Mouse (Mus musculus): ENCODE results near the gene Ascc1.
"Not testable (repeated sequence)": the region's sequence is repeated elsewhere in the genome, so short reads cannot be mapped to it uniquely, and the experiment has no call there.

Gene Ascc1

GRCm38 (mm10) chr10:59977141-59977540, 25.5 kb upstream of the Ascc1 start:
- intact Hi-C loops (cut with DNase I): no loop called here

GRCm38 (mm10) chr10:59977715-59978343, 24.8 kb upstream of the Ascc1 start:
- intact Hi-C loops (cut with DNase I): no loop called here

GRCm38 (mm10) chr10:59978401-59978800, 24.2 kb upstream of the Ascc1 start:
- intact Hi-C loops (cut with DNase I): no loop called here

- intact Hi-C loops (cut with DNase I): no loop called here
These were observed 23.5 kb upstream of the Ascc1 start for GRCm38 (mm10) chr10:59978873-59979743.

- intact Hi-C loops (cut with DNase I): no loop called here
These were observed 21.8 kb upstream of the Ascc1 start for GRCm38 (mm10) chr10:59980815-59981244.

GRCm38 (mm10) chr10:59981336-59981735, 21.3 kb upstream of the Ascc1 start:
- intact Hi-C loops (cut with DNase I): no loop called here

GRCm38 (mm10) chr10:59981792-59982191, 20.8 kb upstream of the Ascc1 start:
- intact Hi-C loops (cut with DNase I): no loop called here

GRCm38 (mm10) chr10:59982379-59982873, 20.2 kb upstream of the Ascc1 start:
- intact Hi-C loops (cut with DNase I): no loop called here

DNA sequence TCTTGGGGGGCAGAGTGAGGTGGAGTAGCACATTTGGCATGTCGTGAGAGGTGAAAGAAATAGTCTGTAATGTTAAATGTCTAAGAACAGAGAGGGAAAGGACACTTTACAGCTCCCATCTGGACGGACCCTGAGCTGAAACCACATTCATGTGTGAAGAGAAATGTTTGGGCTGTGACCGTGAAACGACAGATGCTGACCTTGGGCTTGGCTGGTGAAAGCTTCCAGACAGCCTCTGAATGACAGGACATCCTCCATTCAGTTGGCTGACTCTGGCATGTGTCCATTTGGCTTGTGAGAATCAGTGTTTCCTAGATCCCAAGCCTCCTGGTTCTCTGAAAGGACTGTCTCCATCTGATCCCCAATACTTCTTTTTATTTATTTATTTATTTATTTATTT, 14.6 kb upstream of the Ascc1 start:
- intact Hi-C loops (cut with DNase I): loop anchor here (5.0 kb wide), 2 partner anchors 36 to 96 kb away; partner anchors contain the start of gene Ddit4

- intact Hi-C loops (cut with DNase I): no loop called here
These were observed 12.2 kb upstream of the Ascc1 start for GRCm38 (mm10) chr10:59990393-59990792.

DNA sequence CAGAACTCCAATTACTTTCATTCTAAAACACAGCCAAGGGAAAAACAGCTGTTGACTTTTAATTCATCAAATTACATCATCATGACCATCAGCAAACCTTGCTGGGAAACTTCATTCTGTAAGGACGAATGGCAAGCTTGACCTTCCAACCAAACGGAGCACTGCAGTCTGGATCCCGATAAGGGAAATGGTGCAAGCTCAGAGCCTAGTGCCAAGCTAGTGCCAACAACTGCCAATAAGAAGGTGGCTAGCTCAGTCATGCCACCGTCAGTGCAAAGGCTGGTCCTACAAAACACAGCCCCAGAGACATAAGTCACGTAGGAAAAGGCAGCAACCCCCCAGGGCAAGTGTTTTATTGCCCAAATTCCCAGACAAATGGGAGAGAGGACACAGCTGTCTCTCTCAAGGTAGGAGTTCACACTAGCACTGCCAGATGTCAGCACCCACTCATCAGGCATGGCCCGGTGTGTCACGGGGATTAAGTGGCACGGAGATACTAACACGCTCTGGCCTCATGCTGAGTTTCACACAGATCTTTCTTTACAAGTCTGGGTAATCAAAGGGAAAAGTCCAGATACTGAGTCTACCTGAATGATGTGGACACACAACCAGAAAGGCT, 11.2 kb upstream of the Ascc1 start:
- intact Hi-C loops (cut with DNase I): no loop called here

DNA sequence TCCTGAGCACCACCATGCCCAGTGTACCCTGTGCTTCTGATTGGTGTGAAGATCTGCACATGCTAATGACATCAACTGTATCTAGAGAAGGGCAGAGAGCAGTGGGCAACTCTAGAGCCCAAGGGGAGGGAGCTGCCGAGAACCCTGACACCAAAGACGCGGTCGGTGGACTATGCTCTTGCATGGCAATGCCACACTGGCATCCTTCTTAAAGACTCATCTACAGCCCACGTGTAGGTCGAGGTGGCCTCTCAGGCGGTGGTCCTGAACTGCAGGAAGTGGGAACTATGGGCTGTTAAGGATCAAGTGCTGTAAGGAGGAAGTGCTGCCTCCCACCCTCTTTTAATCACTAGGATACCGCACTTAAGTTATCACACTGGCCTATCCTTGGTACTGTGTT, 10.6 kb upstream of the Ascc1 start:
- intact Hi-C loops (cut with DNase I): no loop called here

GRCm38 (mm10) chr10:59993813-59994212, 8.8 kb upstream of the Ascc1 start:
- intact Hi-C loops (cut with DNase I): not testable (repeated sequence)

GRCm38 (mm10) chr10:59995889-59996288, 6.7 kb upstream of the Ascc1 start:
- intact Hi-C loops (cut with DNase I): no loop called here

DNA sequence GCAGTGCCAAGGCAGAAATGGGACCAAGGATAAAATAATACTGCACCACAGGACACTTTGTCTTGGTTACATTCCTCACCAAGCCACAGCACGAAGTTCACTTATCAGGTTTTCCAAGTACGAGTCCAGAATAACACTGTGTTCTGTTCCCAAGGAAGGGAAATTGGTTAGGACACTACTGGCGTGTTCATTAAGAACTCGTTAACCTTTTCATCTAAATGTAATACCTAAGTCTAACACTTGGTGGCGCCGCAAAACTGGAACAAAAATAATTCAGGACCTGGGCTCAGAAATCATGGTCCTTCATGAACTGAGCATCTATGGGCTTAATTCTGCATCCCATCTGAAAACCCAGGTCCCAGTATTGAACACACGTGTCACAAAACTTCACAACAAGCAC, 5.0 kb upstream of the Ascc1 start:
- intact Hi-C loops (cut with DNase I): no loop called here

- intact Hi-C loops (cut with DNase I): no loop called here
These were observed 3.5 kb upstream of the Ascc1 start for GRCm38 (mm10) chr10:59999057-59999456.

- intact Hi-C loops (cut with DNase I): not testable (repeated sequence)
These were observed 942 bp upstream of the Ascc1 start for GRCm38 (mm10) chr10:60001663-60002062.

GRCm38 (mm10) chr10:60002203-60002602, 402 bp upstream of the Ascc1 start:
- intact Hi-C loops (cut with DNase I): no loop called here

DNA sequence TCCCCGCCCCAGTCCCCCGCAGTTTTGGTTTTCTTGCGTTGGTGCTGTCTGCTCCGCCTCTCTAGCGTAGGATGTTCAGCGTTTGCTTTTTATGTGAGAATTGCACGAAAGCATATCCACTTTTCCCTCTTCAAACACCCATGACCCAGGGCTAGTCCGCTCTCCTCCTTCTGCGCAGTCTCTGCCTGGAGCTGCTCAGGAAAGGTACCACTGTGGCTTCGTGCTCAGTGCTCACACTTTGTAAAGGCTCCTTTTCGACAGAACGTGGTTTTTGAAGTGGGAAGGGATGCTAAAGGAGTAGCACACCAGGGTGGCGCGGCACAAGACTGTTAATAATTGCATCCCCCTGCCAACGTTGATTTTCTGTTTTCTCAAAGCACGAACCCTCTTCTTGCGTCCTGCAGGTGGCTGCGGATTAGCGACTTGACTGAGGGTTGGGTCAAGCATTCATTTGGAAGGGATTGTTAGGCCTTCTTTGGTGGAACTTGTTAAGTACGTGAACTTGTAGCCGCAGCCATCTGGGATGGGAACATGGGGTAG, 678 bp downstream of the Ascc1 start:
- intact Hi-C loops (cut with DNase I): no loop called here

- intact Hi-C loops (cut with DNase I): no loop called here
These were observed 1.2 kb downstream of the Ascc1 start for GRCm38 (mm10) chr10:60003847-60004246.

- intact Hi-C loops (cut with DNase I): loop anchor here (5.0 kb wide), 1 partner anchor 113 kb away; no protein-coding TSS in a partner anchor
These were observed 2.7 kb downstream of the Ascc1 start for GRCm38 (mm10) chr10:60005264-60005663.

DNA sequence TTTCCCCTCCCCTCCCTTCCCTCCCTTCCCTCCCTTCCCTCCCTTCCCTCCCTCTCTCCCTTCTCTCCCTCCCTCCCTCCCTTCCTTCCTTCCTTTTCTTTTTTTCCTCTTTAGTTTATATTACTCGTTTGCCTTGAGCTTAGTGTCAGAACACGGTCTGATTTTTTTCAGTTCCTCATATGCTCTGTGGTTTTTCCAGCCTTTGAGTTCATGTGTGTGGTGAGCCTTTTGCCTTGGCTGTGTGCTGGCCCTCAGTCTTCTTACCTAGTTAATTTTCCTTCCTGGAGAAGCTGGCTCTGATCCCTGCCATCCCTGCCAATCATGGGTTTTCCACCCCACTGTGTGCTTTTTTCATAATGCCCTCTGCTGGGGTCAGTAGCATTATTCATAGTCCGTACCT, 6.5 kb downstream of the Ascc1 start:
- intact Hi-C loops (cut with DNase I): loop anchor here (5.0 kb wide), 1 partner anchor 117 kb away; no protein-coding TSS in a partner anchor

All from adrenal gland (tissue).